Mouse (Mus musculus) left cerebral cortex, postnatal 25 days (tissue): Measurements from ENCODE around the gene Ppm1a. TPM values are rescaled to one million over a fixed set of nuclear protein-coding genes. Genes with fewer than 3 reads are reported as not detected.

Experiments
- DNase-seq, 2 experiments: peaks; one replicate each; pipeline ENCODE4 v3.0.0; 2022; ENCODE audit warnings: low spot score in 2 of 2, mixed read lengths in 1 of 2
- intact Hi-C: fragments of 180-260 bp; cut with DNase I; formaldehyde crosslinking; loops from one replicate; pipeline ENCODE4 v1.15.1; 2025
- total RNA-seq, 2 experiments: library from RNA; stranded (reverse); gene quantifications; 2 replicates each; pipeline ENCODE4 v1.2.3; 2021

Ppm1a gene
- total RNA-seq, 2 experiments from 2014 or later: 318 to 320 TPM

DNA sequence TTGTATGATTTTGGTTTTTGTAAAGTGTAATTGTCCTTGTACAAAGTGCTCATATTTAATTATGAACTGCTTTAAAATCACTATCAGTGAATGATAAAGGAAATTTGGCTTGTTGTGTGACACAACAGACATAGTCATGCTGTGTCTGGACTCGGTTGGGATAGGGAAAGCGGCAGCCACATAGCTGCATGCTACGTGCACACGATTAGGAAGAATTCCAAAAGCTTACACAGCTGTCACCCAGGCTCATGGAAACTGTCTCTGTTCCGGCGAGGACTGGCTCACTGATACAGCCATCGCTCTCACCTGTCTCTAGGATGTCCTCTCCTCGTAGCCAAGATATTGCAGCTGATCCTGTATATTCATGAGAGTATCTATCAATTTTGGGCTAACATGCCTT is 36.7 kb downstream of the Ppm1a start:
- peak; percentile 17 to 24 for DNase-seq
- intact Hi-C loops: no loop called here

- intact Hi-C loops: no loop called here
- no peak for DNase-seq
These were observed 52.5 kb downstream of the Ppm1a start for GRCm38 (mm10) chr12:72809798-72810197.

- intact Hi-C loops: no loop called here
- DNase-seq: no peak
These were observed 54.3 kb downstream of the Ppm1a start for GRCm38 (mm10) chr12:72811588-72811987.

DNA sequence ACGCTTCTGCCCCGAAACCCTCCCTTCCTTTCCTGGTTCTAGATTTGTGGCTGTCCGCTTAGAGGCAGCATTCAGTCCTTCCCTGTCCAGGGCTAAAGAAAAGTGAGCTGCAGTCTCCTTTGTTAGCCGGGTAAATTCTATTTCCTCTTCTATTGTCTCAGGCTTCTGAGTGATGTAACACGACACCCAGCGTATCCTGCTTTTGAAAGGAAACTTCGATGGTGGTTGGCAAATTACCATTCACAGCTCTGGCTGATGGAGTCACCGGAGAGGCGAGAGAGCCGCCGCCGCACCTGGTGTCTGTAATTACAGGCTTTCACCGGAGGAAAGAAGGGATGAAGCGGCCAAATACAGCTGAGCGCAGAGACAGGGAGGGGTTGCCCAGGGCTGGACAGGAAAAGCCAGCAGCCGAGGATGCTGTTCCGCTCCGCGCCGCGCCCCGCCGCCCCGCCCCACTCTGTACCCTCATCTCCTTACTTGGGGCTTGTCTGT is 63.7 kb downstream of the Ppm1a start:
- intact Hi-C loops: no loop called here

DNA sequence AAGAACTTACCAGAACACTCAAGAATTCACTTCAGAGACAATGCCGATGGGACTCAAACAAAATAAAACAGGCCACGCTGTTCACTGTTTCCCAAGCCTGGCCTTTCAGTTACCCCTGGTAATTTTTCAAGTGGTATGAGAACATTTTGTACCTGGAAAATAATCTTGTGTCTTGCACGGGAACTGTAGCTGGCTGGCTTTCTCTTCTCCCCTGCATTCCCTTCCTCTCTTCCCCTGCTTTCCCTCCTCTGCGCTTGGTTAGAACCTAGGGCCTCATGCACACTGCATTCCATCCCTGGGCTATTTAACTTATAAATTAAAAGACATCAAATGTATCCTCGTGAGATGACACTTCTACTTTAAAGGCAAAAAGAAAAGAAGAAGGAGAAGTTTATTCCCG is 64.3 kb downstream of the Ppm1a start:
- intact Hi-C loops: no loop called here
- DNase-seq: no peak

More for the DNA sequence above, 63.7 kb downstream of the Ppm1a start:
- peak; percentile 27 to 35 for DNase-seq

GRCm38 (mm10) chr12:72825656-72826055 is 68.4 kb downstream of the Ppm1a start:
- no peak for DNase-seq
- intact Hi-C loops: no loop called here

DNA sequence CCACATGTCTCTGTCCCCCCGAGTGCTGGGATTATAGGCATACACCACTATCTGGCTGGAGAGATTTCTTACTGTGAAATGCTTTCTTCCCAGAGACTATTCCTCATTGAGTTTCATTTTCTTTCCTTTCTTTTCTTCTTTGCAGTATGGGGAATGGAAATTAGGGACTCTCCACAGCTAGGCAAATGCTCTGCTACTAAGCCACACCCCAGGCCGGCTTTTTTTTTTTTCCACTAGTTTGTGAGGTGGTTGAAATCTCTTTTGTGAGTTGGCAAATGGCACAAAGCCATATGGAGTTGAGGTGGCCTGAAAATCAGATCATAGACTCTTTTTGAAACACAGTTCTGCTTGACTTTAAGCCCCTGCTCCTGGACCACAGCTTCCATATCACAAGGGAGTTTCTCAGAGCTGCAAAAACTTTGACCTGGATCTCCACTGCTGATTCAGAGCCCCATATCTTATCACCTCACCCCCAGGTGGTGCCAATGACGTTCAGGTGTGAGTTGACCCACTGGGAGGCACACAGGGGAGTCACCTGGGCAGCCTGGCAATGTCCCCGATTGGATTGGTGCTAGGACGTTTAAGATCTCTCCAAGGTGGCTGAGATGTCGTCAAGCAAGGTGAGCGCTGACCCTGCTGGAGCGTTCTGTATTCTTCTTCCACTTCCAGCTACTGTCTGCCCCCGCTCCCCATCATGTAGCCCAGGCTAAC is 71.7 kb downstream of the Ppm1a start:
- intact Hi-C loops: no loop called here
- no peak for DNase-seq

- intact Hi-C loops: no loop called here
- DNase-seq: no peak
These were observed 72.5 kb downstream of the Ppm1a start for GRCm38 (mm10) chr12:72829777-72830176.

- peak; percentile 38 to 52 for DNase-seq
- intact Hi-C loops: no loop called here
These were observed 73.1 kb downstream of the Ppm1a start for GRCm38 (mm10) chr12:72830317-72830716.

GRCm38 (mm10) chr12:72831711-72832432 is 74.6 kb downstream of the Ppm1a start:
- DNase-seq: peak; percentile 73 to 94
- intact Hi-C loops: loop anchor here (2.0 kb wide), 2 partner anchors 71 to 675 kb away; no protein-coding TSS in a partner anchor

GRCm38 (mm10) chr12:72834773-72835517 is 77.7 kb downstream of the Ppm1a start:
- intact Hi-C loops: no loop called here

DNA sequence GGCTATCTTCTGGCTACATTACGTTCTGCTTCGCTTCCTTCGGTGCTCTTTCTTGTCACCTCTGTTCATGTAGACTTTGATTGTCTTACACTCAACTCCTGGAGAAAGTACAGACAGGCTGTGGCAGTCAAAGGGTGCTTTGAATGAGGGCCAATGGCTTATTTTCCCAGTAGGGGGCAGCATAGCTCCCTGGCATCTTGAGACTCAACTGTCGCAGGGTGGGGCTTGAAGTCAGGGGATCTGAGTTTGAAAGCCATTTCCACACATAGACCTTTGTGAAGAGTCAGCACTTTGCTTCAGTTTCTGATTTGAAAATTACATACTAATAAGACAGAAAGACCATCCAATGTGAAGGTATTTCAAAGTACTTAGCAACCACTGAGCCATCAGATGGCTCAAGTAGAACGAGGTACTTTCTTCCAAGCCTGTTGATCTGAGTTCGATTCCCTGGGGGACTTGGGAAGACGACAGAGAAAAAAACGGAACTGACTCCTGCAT is 78.3 kb downstream of the Ppm1a start:
- no peak for DNase-seq
- intact Hi-C loops: no loop called here

More at GRCm38 (mm10) chr12:72834773-72835517, 77.7 kb downstream of the Ppm1a start:
- no peak for DNase-seq

DNA sequence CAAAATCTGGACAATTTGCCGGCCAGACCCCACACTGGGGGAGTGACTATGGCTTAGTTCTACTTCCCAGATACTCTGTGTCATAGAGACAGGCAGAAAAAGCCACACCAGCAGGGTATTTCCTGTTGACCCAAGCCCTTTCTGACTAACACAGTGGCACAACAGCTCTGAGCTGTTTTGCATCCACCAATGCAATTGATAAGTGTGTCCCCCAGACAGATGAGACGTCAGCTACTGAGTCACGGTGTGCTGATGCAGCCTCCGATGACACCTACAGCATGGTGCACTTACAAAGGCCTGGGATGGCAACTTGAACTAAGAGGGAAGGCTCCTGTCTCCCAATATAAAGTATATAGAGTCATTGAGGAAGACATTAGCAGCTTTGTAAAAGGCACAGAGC is 80.0 kb downstream of the Ppm1a start:
- no peak for DNase-seq
- intact Hi-C loops: no loop called here

DNA sequence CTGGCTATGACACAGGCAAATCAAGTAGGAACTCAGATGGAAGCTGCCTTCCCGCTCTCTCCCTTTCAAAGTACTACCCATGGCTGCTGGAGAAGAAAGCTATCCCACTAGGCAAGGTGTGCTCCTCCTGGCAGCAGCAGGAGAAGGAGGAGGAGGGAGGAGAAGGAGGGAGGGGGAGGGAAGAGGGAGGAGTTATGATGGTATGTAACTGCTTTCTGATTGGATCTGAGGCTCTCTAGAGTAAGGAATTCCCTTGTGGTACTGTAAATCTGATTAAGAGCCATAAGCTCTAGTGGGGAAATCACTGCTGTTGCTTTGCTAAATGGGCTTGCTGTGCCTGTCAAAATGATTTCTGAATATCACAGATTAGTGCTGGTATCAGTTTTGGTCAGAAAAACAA is 84.2 kb downstream of the Ppm1a start:
- DNase-seq: no peak
- intact Hi-C loops: no loop called here

- DNase-seq: no peak
- intact Hi-C loops: no loop called here
These were observed 85.9 kb downstream of the Ppm1a start for GRCm38 (mm10) chr12:72843135-72843534.

DNA sequence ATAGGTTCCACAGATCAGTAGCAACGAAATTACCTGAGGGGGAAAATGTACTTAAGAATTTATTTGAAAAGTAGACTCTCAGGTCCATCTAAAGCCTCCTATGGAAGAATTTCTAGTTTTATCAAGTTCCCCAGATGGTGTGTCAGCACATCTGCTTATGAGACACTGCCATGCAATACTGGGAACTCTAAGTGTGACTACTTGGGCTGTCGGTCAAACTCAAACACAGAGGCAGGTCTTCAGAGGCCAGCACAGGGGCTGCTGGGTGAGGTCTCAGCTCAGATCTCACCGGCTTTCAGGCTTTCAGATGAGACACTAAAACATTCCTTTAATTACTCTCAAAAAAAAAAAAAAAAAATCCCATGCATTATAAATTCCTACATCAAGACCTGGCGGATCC is 86.3 kb downstream of the Ppm1a start:
- no peak for DNase-seq
- intact Hi-C loops: no loop called here

DNA sequence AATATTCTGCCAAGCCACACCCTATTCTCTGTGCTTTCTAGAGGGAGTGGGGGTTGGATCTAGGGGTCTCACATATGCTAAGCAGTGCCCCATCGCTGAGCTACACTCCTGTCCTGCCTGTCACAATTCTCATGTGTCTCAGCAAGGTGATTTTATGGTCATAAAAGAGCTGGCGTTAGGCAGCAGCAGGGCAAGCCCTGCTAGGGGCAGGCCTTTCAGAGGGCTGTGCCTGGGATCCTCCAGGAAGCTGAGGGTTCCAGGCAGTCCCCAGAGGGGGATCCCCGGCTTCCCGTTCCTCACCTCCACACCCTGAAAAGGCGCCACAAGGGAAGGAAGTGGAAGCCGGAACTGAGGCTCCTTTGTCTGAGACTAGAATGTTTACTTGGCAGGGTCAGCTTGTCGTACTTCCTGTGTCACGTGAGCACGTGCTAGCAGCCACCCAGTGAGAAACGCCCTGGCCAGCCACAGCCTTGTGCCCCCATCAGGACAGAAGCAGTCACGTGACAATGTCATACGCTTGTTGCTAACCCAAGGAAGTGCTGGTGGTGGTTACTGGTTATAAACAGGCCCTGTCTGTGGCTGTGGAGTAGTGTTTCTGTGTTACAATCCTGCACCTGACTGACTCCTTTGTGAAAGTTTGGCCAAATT is 86.8 kb downstream of the Ppm1a start:
- intact Hi-C loops: no loop called here
- no peak for DNase-seq

GRCm38 (mm10) chr12:72845946-72846345 is 88.7 kb downstream of the Ppm1a start:
- intact Hi-C loops: loop anchor here (2.0 kb wide), 1 partner anchor 707 kb away; no protein-coding TSS in a partner anchor
- no peak for DNase-seq

- DNase-seq: peak; percentile 47 to 51
- intact Hi-C loops: loop anchor here (1.0 to 2.0 kb wide), 2 partner anchors 129 to 705 kb away; no protein-coding TSS in a partner anchor
These were observed 90.5 kb downstream of the Ppm1a start for GRCm38 (mm10) chr12:72847725-72848124.
